Mouse (Mus musculus): Measurements from ENCODE around the gene Klhdc7b. TPM values are rescaled to one million over a fixed set of nuclear protein-coding genes. Genes with fewer than 3 reads are reported as not detected.

Gene Klhdc7b
- polyA plus RNA-seq, 1 experiment from 2014 or later = 0.05 TPM

GRCm38 (mm10) chr15:89355241-89356187 is 29.2 kb upstream of the Klhdc7b start, which contains the start of the genes Lmf2 and Ncaph2:
Gene Lmf2, minus strand, starts transcription at chr15:89355659.
Gene Ncaph2, plus strand, starts transcription at chr15:89355719.
- Histone ChIP-seq H3K27me3 (replicated peaks) (no peaks in the 10 kb centered on the region), H3K36me3 (replicated peaks) (peaks cover 24% of the 10 kb centered on the region), H3K9me3 (no peaks in the 10 kb centered on the region), H3K4me3 (peak within 1 kb of the TSS; percentile 86), H3K4me1 (peaks cover 40% of the 10 kb centered on the region), H3K9ac (peak within 1 kb of the TSS; percentile 79), H3K4me2 (peak within 1 kb of the TSS; percentile 85), H3K27ac (peak within 1 kb of the TSS; percentile 80)
- ATAC-seq (replicated peaks) = peak; percentile 94
- WGBS = under 1% methylated on average over 63 of the region's 64 CpGs

DNA sequence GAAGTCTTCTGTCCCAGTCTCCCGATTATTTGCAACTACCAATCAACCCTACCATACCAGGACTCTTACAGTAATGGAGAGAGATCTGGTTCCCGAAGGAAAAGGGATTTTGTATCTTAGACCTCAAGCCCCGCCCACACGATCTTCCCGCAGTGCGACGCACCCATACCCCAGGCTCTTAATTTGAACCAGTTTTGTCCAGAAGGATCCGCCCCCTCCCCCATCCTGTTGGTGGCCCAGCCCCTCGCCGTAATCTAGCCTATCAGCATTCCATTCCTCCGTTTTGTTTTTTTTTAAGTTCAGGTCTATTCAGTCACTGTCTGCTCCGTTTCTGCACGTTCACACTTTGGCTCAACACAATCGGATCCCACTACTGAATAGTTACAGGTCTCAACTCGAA is 28.3 kb upstream of the Klhdc7b start:
- peak overlapping the region; percentile 86 for H3K4me3 ChIP-seq
- H3K9ac ChIP-seq = peak overlapping the region; percentile 79
- H3K9me3 ChIP-seq = no peaks in the 10 kb centered on the region
- H3K4me2 ChIP-seq = peak overlapping the region; percentile 85
- peak; percentile 31; the same call in 1 of the 2 replicates for ATAC-seq (replicated peaks)
- H3K4me1 ChIP-seq = peaks cover 40% of the 10 kb centered on the region
- no peaks in the 10 kb centered on the region for H3K27me3 ChIP-seq (replicated peaks)
- peaks cover 17% of the 10 kb centered on the region for H3K36me3 ChIP-seq (replicated peaks)
- WGBS = under 1% methylated on average over 15 of the region's 15 CpGs
- peak overlapping the region; percentile 80 for H3K27ac ChIP-seq

- Histone ChIP-seq H3K9me3 (no peaks in the 10 kb centered on the region), H3K27ac (no peak overlapping the region), H3K27me3 (replicated peaks) (no peaks in the 10 kb centered on the region), H3K4me2 (no peak overlapping the region), H3K36me3 (replicated peaks) (peaks cover 13% of the 10 kb centered on the region; the same call in 1 of the 2 replicates), H3K9ac (no peak overlapping the region), H3K4me3 (no peak overlapping the region), H3K4me1 (peaks cover 40% of the 10 kb centered on the region)
- no peak for ATAC-seq (replicated peaks)
- 91% methylated on average over 3 of the region's 3 CpGs for WGBS
These were observed 25.9 kb upstream of the Klhdc7b start for GRCm38 (mm10) chr15:89358784-89359183.

DNA sequence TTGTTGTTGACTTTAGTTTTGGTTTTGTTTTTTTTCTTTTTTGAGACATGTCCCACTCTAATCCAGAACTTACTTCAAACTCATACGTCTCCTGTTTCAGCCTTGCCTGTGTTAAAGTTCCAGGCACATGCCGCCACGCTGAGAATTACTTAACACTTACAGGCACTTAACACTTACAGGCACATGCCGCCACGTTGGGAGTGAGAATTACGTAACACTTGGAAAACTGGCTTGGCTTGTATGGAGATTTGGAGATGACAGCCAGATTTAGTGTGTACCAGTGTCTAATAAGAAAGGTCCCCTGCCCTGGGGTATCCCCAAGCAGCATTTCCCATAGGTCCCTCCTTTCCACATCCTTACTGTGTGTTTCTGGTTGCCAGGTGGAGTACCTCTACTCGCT is 21.7 kb upstream of the Klhdc7b start:
- no peak overlapping the region for H3K9ac ChIP-seq
- H3K4me2 ChIP-seq = no peak overlapping the region
- no peak overlapping the region for H3K4me3 ChIP-seq
- ATAC-seq (replicated peaks) = no peak
- H3K9me3 ChIP-seq = no peaks in the 10 kb centered on the region
- H3K27ac ChIP-seq = no peak overlapping the region
- H3K27me3 ChIP-seq (replicated peaks) = no peaks in the 10 kb centered on the region
- 93% methylated on average over 7 of the region's 7 CpGs for WGBS
- peaks cover 12% of the 10 kb centered on the region; the same call in 1 of the 2 replicates for H3K4me1 ChIP-seq
- peaks cover 54% of the 10 kb centered on the region for H3K36me3 ChIP-seq (replicated peaks)

DNA sequence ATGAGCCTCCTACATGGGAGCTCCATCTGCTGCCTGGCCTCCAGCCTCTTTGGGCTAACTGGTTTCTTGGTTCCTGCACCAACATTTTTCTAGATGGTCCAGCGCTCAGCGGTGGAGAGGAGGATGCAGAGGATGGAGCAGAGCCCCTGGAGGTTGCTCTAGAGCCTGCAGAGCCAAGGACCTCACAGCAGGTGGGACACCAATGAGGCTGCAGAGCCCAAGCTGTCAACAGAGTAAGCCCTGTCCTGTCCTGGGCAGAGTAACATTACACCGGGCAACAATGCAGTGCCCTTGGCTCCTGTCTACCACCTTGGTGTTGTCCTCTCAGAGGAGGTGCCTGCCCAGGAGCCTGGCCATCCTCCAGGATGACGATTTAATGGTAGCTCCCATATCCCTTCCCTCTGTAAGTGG is 19.6 kb upstream of the Klhdc7b start:
- no peak for ATAC-seq (replicated peaks)
- no peak overlapping the region for H3K27ac ChIP-seq
- no peaks in the 10 kb centered on the region for H3K9me3 ChIP-seq
- H3K27me3 ChIP-seq (replicated peaks) = no peaks in the 10 kb centered on the region
- H3K9ac ChIP-seq = no peak overlapping the region
- H3K4me3 ChIP-seq = no peak overlapping the region
- peaks cover 72% of the 10 kb centered on the region for H3K36me3 ChIP-seq (replicated peaks)
- H3K4me1 ChIP-seq = no peaks in the 10 kb centered on the region
- H3K4me2 ChIP-seq = no peak overlapping the region
- WGBS = 95% methylated on average over 4 of the region's 4 CpGs

DNA sequence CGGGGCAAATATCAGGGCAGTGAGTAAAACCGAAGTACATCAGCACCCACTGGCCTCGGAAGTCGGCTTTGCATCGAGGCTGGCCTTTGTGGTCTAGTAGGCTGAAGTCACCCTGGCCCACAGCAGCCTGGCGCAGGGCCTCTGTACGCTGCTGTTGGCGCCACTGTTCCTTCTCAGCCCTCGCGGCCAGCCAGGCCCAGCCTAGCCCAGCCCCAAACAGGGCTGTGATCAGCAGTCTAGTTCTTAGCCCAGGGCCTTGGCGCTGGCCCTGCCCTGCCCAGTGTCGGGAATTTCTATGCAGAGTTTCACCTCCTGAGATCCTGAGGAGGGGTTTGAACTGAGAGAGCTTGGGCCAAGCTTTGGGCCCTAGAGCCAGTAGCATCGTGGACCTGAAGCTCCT is 12.6 kb upstream of the Klhdc7b start:
- Histone ChIP-seq H3K4me2 (no peak overlapping the region), H3K4me1 (peaks cover 17% of the 10 kb centered on the region), H3K9ac (no peak overlapping the region), H3K4me3 (no peak overlapping the region), H3K36me3 (replicated peaks) (peaks cover 48% of the 10 kb centered on the region), H3K27me3 (replicated peaks) (peaks cover 12% of the 10 kb centered on the region), H3K9me3 (no peaks in the 10 kb centered on the region), H3K27ac (no peak overlapping the region)
- ATAC-seq (replicated peaks) = no peak
- 86% methylated on average over 13 of the region's 13 CpGs for WGBS

GRCm38 (mm10) chr15:89372536-89372935 is 12.2 kb upstream of the Klhdc7b start:
- no peak overlapping the region for H3K27ac ChIP-seq
- H3K27me3 ChIP-seq (replicated peaks) = peaks cover 17% of the 10 kb centered on the region
- peak overlapping the region; percentile 85 for H3K4me2 ChIP-seq
- H3K4me3 ChIP-seq = peak overlapping the region; percentile 88
- H3K4me1 ChIP-seq = peaks cover 17% of the 10 kb centered on the region
- peaks cover 44% of the 10 kb centered on the region for H3K36me3 ChIP-seq (replicated peaks)
- ATAC-seq (replicated peaks) = no peak
- no peak overlapping the region; the same call in 1 of the 2 replicates for H3K9ac ChIP-seq
- WGBS = 88% methylated on average over 7 of the region's 7 CpGs
- no peaks in the 10 kb centered on the region for H3K9me3 ChIP-seq

DNA sequence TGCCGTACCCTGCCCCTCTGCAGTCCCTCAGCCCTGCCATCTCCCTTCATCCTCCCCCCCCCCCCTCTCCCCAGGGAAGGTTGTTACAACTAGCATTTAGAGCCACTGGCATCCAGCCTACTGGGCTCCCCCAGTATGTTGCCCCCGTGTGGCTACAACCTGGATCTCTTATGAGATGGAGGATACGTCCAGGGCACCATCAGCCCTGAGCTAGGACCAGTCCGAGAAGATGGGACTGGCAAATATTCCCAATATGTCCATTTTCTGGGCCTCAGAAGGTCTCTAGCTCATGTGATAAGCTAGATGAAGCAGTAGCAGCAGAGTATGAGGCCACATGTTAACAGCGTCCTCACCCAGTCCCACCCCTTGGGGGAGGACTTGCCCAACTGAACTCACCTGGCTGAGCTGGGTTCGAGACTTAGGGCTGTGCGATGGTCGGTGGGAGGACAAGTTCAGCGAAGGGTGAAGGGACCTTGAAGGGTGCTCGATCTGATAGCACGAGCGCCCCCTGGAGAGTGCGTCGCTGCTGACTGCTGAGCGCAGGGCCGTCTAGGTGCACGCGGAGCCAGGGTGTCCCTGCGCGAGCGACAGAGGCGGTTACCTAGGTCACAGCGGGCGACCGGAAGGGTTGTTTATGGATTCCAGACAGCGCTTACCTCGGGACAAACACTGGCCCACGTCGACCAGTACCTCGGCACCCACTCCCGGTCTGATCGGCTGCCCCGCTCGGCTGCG is 11.5 kb upstream of the Klhdc7b start:
- peak overlapping the region; percentile 95 for H3K27ac ChIP-seq
- WGBS = 1% methylated on average over 35 of the region's 35 CpGs
- peak overlapping the region; percentile 85 for H3K4me2 ChIP-seq
- ATAC-seq (replicated peaks) = peak; percentile 80
- H3K9ac ChIP-seq = peak overlapping the region; percentile 85
- peaks cover 20% of the 10 kb centered on the region for H3K4me1 ChIP-seq
- no peaks in the 10 kb centered on the region for H3K9me3 ChIP-seq
- H3K4me3 ChIP-seq = peak overlapping the region; percentile 88
- H3K36me3 ChIP-seq (replicated peaks) = peaks cover 37% of the 10 kb centered on the region
- peaks cover 24% of the 10 kb centered on the region for H3K27me3 ChIP-seq (replicated peaks)

DNA sequence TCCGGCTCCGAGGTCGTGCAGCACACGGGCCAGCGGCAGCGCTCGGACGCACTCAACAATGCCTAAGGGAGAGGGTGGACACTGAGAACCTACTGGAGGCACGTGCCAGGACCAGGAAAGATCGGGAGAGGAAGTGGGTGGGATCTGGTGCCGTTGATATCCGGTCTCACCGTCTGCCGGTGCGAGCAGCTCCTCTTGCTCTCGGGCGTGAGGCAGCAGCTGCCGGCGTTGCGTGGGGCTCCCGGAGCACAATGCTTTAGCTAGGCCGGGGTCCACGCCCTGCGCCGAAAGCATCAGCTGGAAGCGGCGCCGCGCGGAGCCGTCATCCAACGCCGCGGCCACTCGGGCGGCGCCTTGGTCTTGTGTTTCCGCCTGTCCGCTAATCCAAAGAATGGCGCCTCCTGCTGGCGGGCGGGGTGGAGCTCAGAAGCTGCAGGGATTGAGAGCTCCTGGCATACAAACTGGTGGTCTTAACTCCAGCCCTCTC is 10.9 kb upstream of the Klhdc7b start, which contains the start of gene Sco2:
Gene Sco2, minus strand, starts transcription at position 85 of the 487 bp plus-strand sequence.
- WGBS = under 1% methylated on average over 42 of the region's 42 CpGs
- Histone ChIP-seq H3K27me3 (replicated peaks) (peaks cover 30% of the 10 kb centered on the region), H3K27ac (peak within 1 kb of the TSS; percentile 95), H3K9ac (peak within 1 kb of the TSS; percentile 85), H3K36me3 (replicated peaks) (peaks cover 34% of the 10 kb centered on the region), H3K9me3 (no peaks in the 10 kb centered on the region), H3K4me3 (peak within 1 kb of the TSS; percentile 88), H3K4me2 (peak within 1 kb of the TSS; percentile 85), H3K4me1 (peaks cover 26% of the 10 kb centered on the region)
- peak; percentile 91 for ATAC-seq (replicated peaks)

DNA sequence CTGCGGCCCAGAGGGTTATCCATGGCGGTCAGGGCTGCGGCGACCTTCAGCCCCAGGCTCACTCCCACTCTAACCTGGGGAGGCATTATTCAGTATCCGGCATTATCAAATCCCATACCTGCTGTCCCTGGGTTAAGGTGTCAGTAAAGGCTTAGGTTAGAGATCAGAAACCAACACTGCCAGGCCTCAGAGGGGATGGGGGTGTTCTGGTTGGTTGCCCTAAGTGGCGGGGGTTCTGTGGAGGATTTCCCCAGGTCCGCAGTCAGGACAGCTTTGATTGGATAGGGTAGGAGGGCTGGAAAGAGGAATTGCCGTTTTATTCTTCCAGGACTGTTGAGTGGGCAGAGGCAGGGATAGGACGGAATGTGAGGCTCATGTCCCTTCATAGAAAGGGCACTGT is 10.4 kb upstream of the Klhdc7b start:
- peaks cover 35% of the 10 kb centered on the region for H3K27me3 ChIP-seq (replicated peaks)
- peak overlapping the region; percentile 85 for H3K4me2 ChIP-seq
- H3K9me3 ChIP-seq = no peaks in the 10 kb centered on the region
- WGBS = 45% methylated on average over 9 of the region's 9 CpGs
- H3K9ac ChIP-seq = peak overlapping the region; percentile 85
- no peak; the same call in 1 of the 2 replicates for ATAC-seq (replicated peaks)
- H3K4me1 ChIP-seq = peaks cover 31% of the 10 kb centered on the region
- peak overlapping the region; percentile 95 for H3K27ac ChIP-seq
- H3K36me3 ChIP-seq (replicated peaks) = peaks cover 28% of the 10 kb centered on the region
- peak overlapping the region; percentile 88 for H3K4me3 ChIP-seq

GRCm38 (mm10) chr15:89374801-89375534 is 9.7 kb upstream of the Klhdc7b start:
- Histone ChIP-seq H3K9me3 (no peaks in the 10 kb centered on the region), H3K4me2 (peak overlapping the region; percentile 85), H3K27ac (no peak overlapping the region), H3K9ac (no peak overlapping the region), H3K4me3 (no peak overlapping the region), H3K27me3 (replicated peaks) (peaks cover 39% of the 10 kb centered on the region), H3K4me1 (peaks cover 34% of the 10 kb centered on the region), H3K36me3 (replicated peaks) (peaks cover 23% of the 10 kb centered on the region; the same call in 1 of the 2 replicates)
- no peak for ATAC-seq (replicated peaks)
- 93% methylated on average over 17 of the region's 17 CpGs for WGBS

Data from midbrain, embryonic 15.5 days (tissue).